Mouse (Mus musculus) midbrain, embryonic 10.5 days (tissue): Measurements from ENCODE around the gene Capn9. TPM values are rescaled to one million over a fixed set of nuclear protein-coding genes. Genes with fewer than 3 reads are reported as not detected.

Experiments used
- DNase-seq: peaks from one replicate; pipeline ENCODE4 v3.0.0-alpha.2; 2017; ENCODE audit warnings: low spot score
- H3K27ac ChIP-seq: fragments of 300-500 bp; sonication (generic); replicated peaks from 2 replicates; pipeline ENCODE4 v1.5.1; 2016; ENCODE audit warnings: mild to moderate bottlenecking
- H3K27me3 ChIP-seq: fragments of 300-500 bp; sonication (generic); 2 replicates; pipeline ENCODE4 v1.6.1; 2016; ENCODE audit warnings: low read depth, mild to moderate bottlenecking; ENCODE audit not compliant: poor library complexity, severe bottlenecking
- H3K36me3 ChIP-seq: fragments of 300-500 bp; sonication (generic); 2 replicates; pipeline ENCODE4 v1.6.1; 2016; ENCODE audit warnings: mild to moderate bottlenecking, moderate library complexity
- H3K4me1 ChIP-seq: fragments of 300-500 bp; sonication (generic); 2 replicates; pipeline ENCODE4 v1.6.1; 2016
- H3K4me3 ChIP-seq: fragments of 300-500 bp; sonication (generic); 2 replicates; pipeline ENCODE4 v1.5.1; 2016; ENCODE audit warnings: mild to moderate bottlenecking, moderate library complexity
- H3K9me3 ChIP-seq: fragments of 300-500 bp; sonication (generic); replicated peaks from 2 replicates; pipeline ENCODE4 v1.6.1; 2016; ENCODE audit warnings: mild to moderate bottlenecking
- WGBS: fragments of 180-500 bp; shearing (Covaris S2); methylation state at CpG from one replicate; pipeline ENCODE4 v1.1.7; 2016; 5-methylcytosine and 5-hydroxymethylcytosine counted together
- polyA plus RNA-seq: library from polyadenylated mRNA; unstranded; fragments of >200 nt; fragmentation: Nextera tagmentation; extraction: Ambion mirVana; gene quantifications from 2 replicates; pipeline ENCODE4 v1.2.1, GENCODE M21; 2016

The Capn9 gene
- polyA plus RNA-seq, 1 experiment from 2014 or later, result not detected

GRCm38 (mm10) chr8:124576751-124577150, 840 bp downstream of the Capn9 start:
- 84% methylated on average over 1 of the region's 1 CpGs for whole genome bisulfite sequencing
- Histone ChIP-seq H3K9me3 (no peaks in the 10 kb centered on the region), H3K27ac (no peak overlapping the region)

GRCm38 (mm10) chr8:124585718-124586425, 10.0 kb downstream of the Capn9 start:
- 58% methylated on average over 3 of the region's 3 CpGs for WGBS
- DNase-seq, result no peak
- H3K27ac ChIP-seq, result no peak overlapping the region
- H3K4me3 ChIP-seq, result no peak overlapping the region
- H3K4me1 ChIP-seq, result no peaks in the 10 kb centered on the region
- H3K9me3 ChIP-seq, result no peaks in the 10 kb centered on the region
- H3K36me3 ChIP-seq, result no peaks in the 10 kb centered on the region
- H3K27me3 ChIP-seq, result no peaks in the 10 kb centered on the region

More at GRCm38 (mm10) chr8:124576751-124577150, 840 bp downstream of the Capn9 start:
- H3K4me1 ChIP-seq, result peaks cover 12% of the 10 kb centered on the region; the same call in 1 of the 2 replicates
- no peak for DNase-seq
- H3K4me3 ChIP-seq, result no peak overlapping the region
- no peaks in the 10 kb centered on the region for H3K27me3 ChIP-seq
- H3K36me3 ChIP-seq, result no peaks in the 10 kb centered on the region

- Histone ChIP-seq H3K4me3 (no peak overlapping the region), H3K27ac (no peak overlapping the region), H3K36me3 (no peaks in the 10 kb centered on the region), H3K4me1 (no peaks in the 10 kb centered on the region), H3K9me3 (no peaks in the 10 kb centered on the region), H3K27me3 (no peaks in the 10 kb centered on the region)
- 81% methylated on average over 2 of the region's 2 CpGs for WGBS
- DNase-seq, result no peak
These were observed 10.6 kb downstream of the Capn9 start for GRCm38 (mm10) chr8:124586556-124586955.

- no peaks in the 10 kb centered on the region for H3K27me3 ChIP-seq
- H3K27ac ChIP-seq, result no peak overlapping the region
- no peaks in the 10 kb centered on the region for H3K4me1 ChIP-seq
- 76% methylated on average over 4 of the region's 4 CpGs for WGBS
- H3K9me3 ChIP-seq, result no peaks in the 10 kb centered on the region
- no peak for DNase-seq
- H3K36me3 ChIP-seq, result no peaks in the 10 kb centered on the region
- no peak overlapping the region for H3K4me3 ChIP-seq
These were observed 13.5 kb downstream of the Capn9 start for GRCm38 (mm10) chr8:124589393-124589792.

GRCm38 (mm10) chr8:124604066-124604465, 28.2 kb downstream of the Capn9 start:
- Histone ChIP-seq H3K36me3 (no peaks in the 10 kb centered on the region), H3K4me1 (no peaks in the 10 kb centered on the region), H3K9me3 (no peaks in the 10 kb centered on the region), H3K4me3 (no peak overlapping the region), H3K27ac (no peak overlapping the region), H3K27me3 (no peaks in the 10 kb centered on the region)
- DNase-seq, result no peak
- 75% methylated on average over 5 of the region's 5 CpGs for WGBS

GRCm38 (mm10) chr8:124608239-124608971, 32.5 kb downstream of the Capn9 start:
- Histone ChIP-seq H3K36me3 (no peaks in the 10 kb centered on the region), H3K9me3 (no peaks in the 10 kb centered on the region), H3K27me3 (no peaks in the 10 kb centered on the region), H3K4me3 (no peak overlapping the region), H3K27ac (no peak overlapping the region), H3K4me1 (no peaks in the 10 kb centered on the region)
- DNase-seq, result no peak
- WGBS, result 76% methylated on average over 13 of the region's 13 CpGs

GRCm38 (mm10) chr8:124608972-124609353, 33.1 kb downstream of the Capn9 start:
- Histone ChIP-seq H3K27me3 (no peaks in the 10 kb centered on the region), H3K9me3 (no peaks in the 10 kb centered on the region), H3K4me3 (no peak overlapping the region), H3K27ac (no peak overlapping the region), H3K4me1 (no peaks in the 10 kb centered on the region), H3K36me3 (no peaks in the 10 kb centered on the region)
- DNase-seq, result no peak
- WGBS, result 82% methylated on average over 9 of the region's 9 CpGs

- H3K4me1 ChIP-seq, result peaks cover 10% of the 10 kb centered on the region
- no peak overlapping the region for H3K4me3 ChIP-seq
- no peaks in the 10 kb centered on the region for H3K36me3 ChIP-seq
- no peak for DNase-seq
- 85% methylated on average over 5 of the region's 6 CpGs for WGBS
- H3K27me3 ChIP-seq, result peaks cover 18% of the 10 kb centered on the region
- no peak overlapping the region for H3K27ac ChIP-seq
- H3K9me3 ChIP-seq, result no peaks in the 10 kb centered on the region
These were observed 38.4 kb downstream of the Capn9 start for GRCm38 (mm10) chr8:124614325-124614724.

- Histone ChIP-seq H3K4me3 (peak overlapping the region; percentile 51), H3K27ac (peak overlapping the region; percentile 59; the same call in 1 of the 2 replicates), H3K9me3 (no peaks in the 10 kb centered on the region), H3K36me3 (no peaks in the 10 kb centered on the region), H3K27me3 (peaks cover 18% of the 10 kb centered on the region), H3K4me1 (peaks cover 10% of the 10 kb centered on the region)
- DNase-seq, result peak; percentile 78
- WGBS, result 15% methylated on average over 17 of the region's 17 CpGs
These were observed 41.5 kb downstream of the Capn9 start for GRCm38 (mm10) chr8:124617266-124617869.

- Histone ChIP-seq H3K4me1 (peaks cover 10% of the 10 kb centered on the region), H3K27me3 (peaks cover 18% of the 10 kb centered on the region), H3K9me3 (no peaks in the 10 kb centered on the region), H3K4me3 (no peak overlapping the region), H3K36me3 (no peaks in the 10 kb centered on the region), H3K27ac (no peak overlapping the region)
- 70% methylated on average over 9 of the region's 9 CpGs for WGBS
- no peak for DNase-seq
These were observed 42.3 kb downstream of the Capn9 start for GRCm38 (mm10) chr8:124618252-124618651.

GRCm38 (mm10) chr8:124621255-124621654, 45.3 kb downstream of the Capn9 start:
- H3K4me1 ChIP-seq, result peaks cover 10% of the 10 kb centered on the region
- peaks cover 12% of the 10 kb centered on the region for H3K27me3 ChIP-seq
- H3K27ac ChIP-seq, result no peak overlapping the region
- H3K4me3 ChIP-seq, result no peak overlapping the region
- no peak for DNase-seq
- 69% methylated on average over 5 of the region's 5 CpGs for WGBS
- no peaks in the 10 kb centered on the region for H3K36me3 ChIP-seq
- H3K9me3 ChIP-seq, result no peaks in the 10 kb centered on the region

GRCm38 (mm10) chr8:124626251-124626650, 50.3 kb downstream of the Capn9 start:
- Histone ChIP-seq H3K27me3 (no peaks in the 10 kb centered on the region), H3K27ac (no peak overlapping the region), H3K9me3 (no peaks in the 10 kb centered on the region), H3K36me3 (no peaks in the 10 kb centered on the region), H3K4me1 (peaks cover 3% of the 10 kb centered on the region; the same call in 1 of the 2 replicates), H3K4me3 (no peak overlapping the region)
- 84% methylated on average over 9 of the region's 9 CpGs for WGBS
- no peak for DNase-seq

- no peak overlapping the region for H3K27ac ChIP-seq
- H3K27me3 ChIP-seq, result no peaks in the 10 kb centered on the region
- no peaks in the 10 kb centered on the region for H3K9me3 ChIP-seq
- no peak for DNase-seq
- no peak overlapping the region for H3K4me3 ChIP-seq
- no peaks in the 10 kb centered on the region for H3K36me3 ChIP-seq
- H3K4me1 ChIP-seq, result peaks cover 16% of the 10 kb centered on the region
- WGBS, result 89% methylated on average over 6 of the region's 6 CpGs
These were observed 54.6 kb downstream of the Capn9 start for GRCm38 (mm10) chr8:124630489-124630888.
